Mouse (Mus musculus): ENCODE measurements at regions not wholly inside any gene's neighbourhood (a gene's known extent, or its start where the extent isn't known, plus 50 kb on each side); places are given as distances from the start of the nearest gene placed in this dataset.

DNA sequence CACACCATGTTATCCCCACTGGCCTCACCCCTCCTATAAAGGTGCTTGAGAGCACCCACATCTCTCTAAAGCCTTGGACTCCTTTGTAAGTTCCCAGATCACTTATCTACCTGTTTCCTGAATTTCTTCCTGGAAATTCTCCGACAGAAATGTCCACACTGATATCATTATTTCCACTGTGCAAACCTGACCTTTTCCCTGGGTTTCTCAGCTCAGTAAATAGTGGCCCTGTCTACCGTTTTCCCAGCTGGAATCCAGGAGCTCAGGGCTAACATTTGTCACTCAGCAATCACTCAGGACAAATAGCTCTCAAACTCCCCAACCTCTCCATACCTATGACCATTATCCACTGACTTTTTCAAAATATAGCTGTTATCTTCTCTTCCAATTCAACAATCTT is 241.6 kb upstream of the Gm6657 start:
- no peak for TF ChIP-seq ZC3H11A (IDR thresholded peaks at IDR 0.05; ENCODE audit: borderline replicate concordance, low read depth, low read length)
- TF ChIP-seq ZNF384 (IDR thresholded peaks at IDR 0.05; ENCODE audit: low read depth, low read length): no peak
- no peak for TF ChIP-seq MAFK (IDR thresholded peaks at IDR 0.05; ENCODE audit: insufficient read depth, low read depth, low read length)
- no peak for TF ChIP-seq CHD2 (IDR thresholded peaks at IDR 0.05; ENCODE audit: low read depth, low read length)
